Mouse (Mus musculus) heart, adult 2 months (tissue): ENCODE results near the gene Olfr251. TPM values are rescaled to one million over a fixed set of nuclear protein-coding genes. Genes with fewer than 3 reads are reported as not detected.

Source experiments
- DNase-seq, 2 experiments: peaks; one replicate each; pipeline ENCODE4 v3.0.0; 2021
- H3K27ac ChIP-seq: fragments of 200-600 bp; 2 replicates; pipeline ENCODE4 v1.8.1; 2022
- H3K27me3 ChIP-seq: fragments of 200-500 bp; 2 replicates; pipeline ENCODE4 v1.6.1; 2012; ENCODE audit warnings: mild to moderate bottlenecking, low read length, inconsistent platforms, mixed read lengths; ENCODE audit not compliant: control insufficient read depth, insufficient read depth
- H3K36me3 ChIP-seq: fragments of 200-500 bp; 2 replicates; pipeline ENCODE4 v1.6.1; 2012; ENCODE audit warnings: low read length, inconsistent platforms; ENCODE audit not compliant: control insufficient read depth, insufficient read depth
- H3K4me1 ChIP-seq: fragments of 200-500 bp; 2 replicates; pipeline ENCODE4 v1.6.1; 2011; ENCODE audit warnings: low read length; ENCODE audit not compliant: control insufficient read depth, insufficient read depth
- H3K4me3 ChIP-seq: fragments of 200-600 bp; 2 replicates; pipeline ENCODE4 v1.8.1; 2022
- H3K79me2 ChIP-seq: fragments of 200-500 bp; replicated peaks from 2 replicates; pipeline ENCODE4 v1.6.1; 2012; ENCODE audit warnings: mild to moderate bottlenecking, inconsistent platforms, low read length, moderate library complexity, mixed read lengths; ENCODE audit not compliant: control insufficient read depth, insufficient read depth
- H3K9ac ChIP-seq: fragments of 200-500 bp; 2 replicates; pipeline ENCODE4 v1.6.1; 2012; ENCODE audit warnings: low read depth, mild to moderate bottlenecking, control low read depth, inconsistent platforms, low read length, mixed read lengths
- CTCF ChIP-seq: fragments of 200-600 bp; IDR thresholded peaks from 2 replicates; pipeline ENCODE4 v1.8.1; 2022; ENCODE audit warnings: antibody characterized with exemption, mild to moderate bottlenecking, moderate library complexity
- EP300 ChIP-seq: fragments of 200-500 bp; IDR thresholded peaks from 2 replicates; pipeline ENCODE4 v1.6.1; 2011; ENCODE audit warnings: low read depth, low read length, control low read depth; ENCODE audit not compliant: insufficient read depth
- POLR2A ChIP-seq: fragments of 200-500 bp; IDR thresholded peaks from 2 replicates; pipeline ENCODE4 v1.6.1; 2011; ENCODE audit warnings: mild to moderate bottlenecking, low read depth, low read length, control low read depth; ENCODE audit not compliant: insufficient read depth
- WGBS: fragments of 180-500 bp; shearing (Covaris S2); methylation state at CpG from one replicate; pipeline ENCODE4 v1.1.7; 2018; 5-methylcytosine and 5-hydroxymethylcytosine counted together
- intact Hi-C: fragments of 180-260 bp; cut with DNase I; formaldehyde crosslinking; loops from one replicate; pipeline ENCODE4 v1.15.1; 2025
- polyA plus RNA-seq: library from polyadenylated mRNA; depleted of rRNA; stranded (reverse); fragments of >200 nt; gene quantifications from 2 replicates; pipeline ENCODE4 v1.2.3, GENCODE M21; 2012; rRNA removed
- total RNA-seq, 2 experiments: library from RNA; stranded (reverse); gene quantifications; 2 replicates each; pipeline ENCODE4 v1.2.3; 2021

Olfr251 gene
- total and polyA plus RNA-seq, 3 experiments: not detected

GRCm38 (mm10) chr9:38423801-38424200, 46.9 kb downstream of the Olfr251 start:
- no peak overlapping the region for H3K4me3 ChIP-seq
- intact Hi-C loops: no loop called here
- no peaks in the 10 kb centered on the region for H3K4me1 ChIP-seq
- no peak overlapping the region for H3K27ac ChIP-seq
- TF ChIP-seq POLR2A: no peak
- no peak for TF ChIP-seq EP300
- no peak for TF ChIP-seq CTCF
- no peak for DNase-seq
- H3K27me3 ChIP-seq: no peaks in the 10 kb centered on the region
- H3K36me3 ChIP-seq: no peaks in the 10 kb centered on the region
- no peak overlapping the region for H3K9ac ChIP-seq
- H3K79me2 ChIP-seq: no peaks in the 10 kb centered on the region

- Histone ChIP-seq H3K9ac (no peak overlapping the region), H3K36me3 (no peaks in the 10 kb centered on the region), H3K4me3 (no peak overlapping the region), H3K79me2 (no peaks in the 10 kb centered on the region), H3K4me1 (no peaks in the 10 kb centered on the region), H3K27me3 (no peaks in the 10 kb centered on the region), H3K27ac (no peak overlapping the region)
- 25% methylated on average over 1 of the region's 1 CpGs for WGBS
- no peak for DNase-seq
- intact Hi-C loops: no loop called here
- TF ChIP-seq POLR2A (no peak), EP300 (no peak), CTCF (no peak)
Measured at GRCm38 (mm10) chr9:38427026-38427425, 50.1 kb downstream of the Olfr251 start.

DNA sequence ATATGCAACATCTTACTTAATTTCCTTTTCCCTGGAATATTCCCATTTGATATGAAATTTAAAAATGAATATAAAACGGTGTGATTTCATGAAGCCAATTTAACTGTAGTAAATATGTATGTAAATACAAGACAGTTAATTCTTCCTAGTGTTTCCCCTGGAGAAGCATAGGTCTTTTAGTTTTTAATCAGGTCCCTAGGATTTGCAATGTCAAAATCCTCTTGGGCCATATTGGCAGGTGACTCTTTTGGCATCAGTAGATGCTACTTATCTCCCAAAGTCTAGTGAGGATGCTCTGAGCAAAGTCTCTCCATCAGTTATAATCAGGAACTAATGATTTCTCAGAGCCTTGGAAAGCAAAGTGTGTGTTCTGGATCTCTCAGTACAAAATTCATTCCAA, 52.3 kb downstream of the Olfr251 start, which contains the start of gene Olfr901:
Gene Olfr901 (plus strand): TSS at position 301 of the 400 bp plus-strand sequence.
- H3K4me1 ChIP-seq: no peaks in the 10 kb centered on the region

More for the DNA sequence above, 52.3 kb downstream of the Olfr251 start, which contains the start of gene Olfr901:
- Histone ChIP-seq H3K9ac (no peak within 1 kb of the TSS), H3K27me3 (no peaks in the 10 kb centered on the region), H3K4me3 (no peak within 1 kb of the TSS), H3K36me3 (no peaks in the 10 kb centered on the region), H3K27ac (no peak within 1 kb of the TSS), H3K79me2 (no peaks in the 10 kb centered on the region)
- no peak for DNase-seq
- intact Hi-C loops: no loop called here
- TF ChIP-seq POLR2A: no peak
- TF ChIP-seq EP300: no peak
- TF ChIP-seq CTCF: no peak
- 66% methylated on average over 1 of the region's 1 CpGs for WGBS

Other genes with a start within 250 kb of the Olfr251 start
- not detected for gene Olfr890, start 234.6 kb upstream of the Olfr251 start, total RNA-seq
- not detected in 2 replicates for gene Olfr890, start 234.6 kb upstream of the Olfr251 start, polyA plus RNA-seq
- gene Olfr891, start 196.3 kb upstream of the Olfr251 start, total RNA-seq: not detected
- gene Olfr891, start 196.3 kb upstream of the Olfr251 start, polyA plus RNA-seq: not detected in 2 replicates
- not detected for gene Olfr893, start 168.7 kb upstream of the Olfr251 start, total RNA-seq
- gene Olfr893, start 168.7 kb upstream of the Olfr251 start, polyA plus RNA-seq: not detected in 2 replicates
- not detected for gene Olfr894, start 159.0 kb upstream of the Olfr251 start, total RNA-seq
- gene Olfr894, start 159.0 kb upstream of the Olfr251 start, polyA plus RNA-seq: not detected in 2 replicates
- gene Olfr143, start 124.3 kb upstream of the Olfr251 start, total RNA-seq: not detected
- gene Olfr143, start 124.3 kb upstream of the Olfr251 start, polyA plus RNA-seq: not detected in 2 replicates
- not detected for gene Olfr895, start 109.2 kb upstream of the Olfr251 start, total RNA-seq
- not detected in 2 replicates for gene Olfr895, start 109.2 kb upstream of the Olfr251 start, polyA plus RNA-seq
- gene Olfr896-ps1, start 86.0 kb upstream of the Olfr251 start, total RNA-seq: not detected
- gene Olfr896-ps1, start 86.0 kb upstream of the Olfr251 start, polyA plus RNA-seq: not detected in 2 replicates
- not detected for gene Olfr25, start 48.0 kb upstream of the Olfr251 start, total RNA-seq
- gene Olfr25, start 48.0 kb upstream of the Olfr251 start, polyA plus RNA-seq: not detected in 2 replicates
- not detected for gene Olfr898, start 28.7 kb upstream of the Olfr251 start, total RNA-seq
- gene Olfr898, start 28.7 kb upstream of the Olfr251 start, polyA plus RNA-seq: not detected in 2 replicates
- not detected for gene Olfr250, start 10.2 kb upstream of the Olfr251 start, total RNA-seq
- not detected in 2 replicates for gene Olfr250, start 10.2 kb upstream of the Olfr251 start, polyA plus RNA-seq
- not detected for gene Olfr147, start 24.6 kb downstream of the Olfr251 start, total RNA-seq
- not detected in 2 replicates for gene Olfr147, start 24.6 kb downstream of the Olfr251 start, polyA plus RNA-seq
- gene Olfr901, start 52.4 kb downstream of the Olfr251 start, total RNA-seq: not detected
- gene Olfr901, start 52.4 kb downstream of the Olfr251 start, polyA plus RNA-seq: not detected in 2 replicates
- gene Olfr902, start 70.6 kb downstream of the Olfr251 start, total RNA-seq: not detected
- not detected in 2 replicates for gene Olfr902, start 70.6 kb downstream of the Olfr251 start, polyA plus RNA-seq
- not detected for gene Olfr904, start 86.1 kb downstream of the Olfr251 start, total RNA-seq
- gene Olfr904, start 86.1 kb downstream of the Olfr251 start, polyA plus RNA-seq: not detected in 2 replicates
- gene Olfr905, start 94.0 kb downstream of the Olfr251 start, total RNA-seq: not detected
- gene Olfr905, start 94.0 kb downstream of the Olfr251 start, polyA plus RNA-seq: not detected in 2 replicates
- gene Olfr906, start 110.0 kb downstream of the Olfr251 start, total RNA-seq: not detected
- not detected in 2 replicates for gene Olfr906, start 110.0 kb downstream of the Olfr251 start, polyA plus RNA-seq
- gene Olfr907, start 118.7 kb downstream of the Olfr251 start, total RNA-seq: not detected
- gene Olfr907, start 118.7 kb downstream of the Olfr251 start, polyA plus RNA-seq: not detected in 2 replicates
- not detected for gene Olfr911-ps1, start 144.5 kb downstream of the Olfr251 start, total RNA-seq
- gene Olfr911-ps1, start 144.5 kb downstream of the Olfr251 start, polyA plus RNA-seq: not detected in 2 replicates
- gene Olfr910, start 160.8 kb downstream of the Olfr251 start, total RNA-seq: not detected
- gene Olfr910, start 160.8 kb downstream of the Olfr251 start, polyA plus RNA-seq: not detected in 2 replicates
- gene Olfr912, start 203.1 kb downstream of the Olfr251 start, total RNA-seq: not detected
- gene Olfr912, start 203.1 kb downstream of the Olfr251 start, polyA plus RNA-seq: not detected in 2 replicates
- not detected for gene Olfr913, start 215.7 kb downstream of the Olfr251 start, total RNA-seq
- gene Olfr913, start 215.7 kb downstream of the Olfr251 start, polyA plus RNA-seq: not detected in 2 replicates
- not detected for gene Olfr914, start 228.0 kb downstream of the Olfr251 start, total RNA-seq
- not detected in 2 replicates for gene Olfr914, start 228.0 kb downstream of the Olfr251 start, polyA plus RNA-seq